Mouse (Mus musculus) forebrain, embryonic 13.5 days (tissue): Measurements from ENCODE around the gene 4931422A03Rik. TPM values are rescaled to one million over a fixed set of nuclear protein-coding genes. Genes with fewer than 3 reads are reported as not detected.
A peak's percentile ranks its signal among the peaks of the same experiment; 100 is the strongest.
"Not testable (repeated sequence)": the region's sequence is repeated elsewhere in the genome, so short reads cannot be mapped to it uniquely, and the experiment has no call there.

Experiments
- ATAC-seq: fragments of 200-750 bp; cut with Nextera tagmentation; 2 replicates; pipeline ENCODE4 v1.8.0; 2017
- H3K27ac ChIP-seq: fragments of 300-500 bp; sonication (generic); 2 replicates; pipeline ENCODE4 v1.5.1; 2015; ENCODE audit warnings: inconsistent platforms, mild to moderate bottlenecking, moderate library complexity
- H3K27me3 ChIP-seq: fragments of 300-500 bp; sonication (generic); 2 replicates; pipeline ENCODE4 v1.6.1; 2015; ENCODE audit warnings: mild to moderate bottlenecking, inconsistent platforms
- H3K36me3 ChIP-seq: fragments of 300-500 bp; sonication (generic); 2 replicates; pipeline ENCODE4 v1.6.1; 2015; ENCODE audit warnings: mild to moderate bottlenecking, inconsistent platforms; ENCODE audit not compliant: poor library complexity, severe bottlenecking
- H3K4me1 ChIP-seq: fragments of 300-500 bp; sonication (generic); 2 replicates; pipeline ENCODE4 v1.6.1; 2015; ENCODE audit warnings: inconsistent platforms
- H3K4me2 ChIP-seq: fragments of 300-500 bp; sonication (generic); 2 replicates; pipeline ENCODE4 v1.6.1; 2015; ENCODE audit warnings: inconsistent platforms, mild to moderate bottlenecking, moderate library complexity
- H3K4me3 ChIP-seq: fragments of 300-500 bp; sonication (generic); 2 replicates; pipeline ENCODE4 v1.5.1; 2015; ENCODE audit warnings: mild to moderate bottlenecking, inconsistent platforms
- H3K9ac ChIP-seq: fragments of 300-500 bp; sonication (generic); 2 replicates; pipeline ENCODE4 v1.6.1; 2015; ENCODE audit warnings: mild to moderate bottlenecking, inconsistent platforms
- H3K9me3 ChIP-seq: fragments of 300-500 bp; sonication (generic); replicated peaks from 2 replicates; pipeline ENCODE4 v1.6.1; 2016; ENCODE audit warnings: inconsistent platforms
- WGBS: fragments of 180-500 bp; shearing (Covaris S2); methylation state at CpG from one replicate; pipeline ENCODE4 v1.1.7; 2015; 5-methylcytosine and 5-hydroxymethylcytosine counted together
- polyA plus RNA-seq: library from polyadenylated mRNA; unstranded; fragments of >200 nt; fragmentation: Nextera tagmentation; extraction: Ambion mirVana; gene quantifications from 2 replicates; pipeline ENCODE4 v1.2.1, GENCODE M21; 2015

4931422A03Rik gene
- polyA plus RNA-seq: 1.7 and 1.8 TPM in 2 replicates

DNA sequence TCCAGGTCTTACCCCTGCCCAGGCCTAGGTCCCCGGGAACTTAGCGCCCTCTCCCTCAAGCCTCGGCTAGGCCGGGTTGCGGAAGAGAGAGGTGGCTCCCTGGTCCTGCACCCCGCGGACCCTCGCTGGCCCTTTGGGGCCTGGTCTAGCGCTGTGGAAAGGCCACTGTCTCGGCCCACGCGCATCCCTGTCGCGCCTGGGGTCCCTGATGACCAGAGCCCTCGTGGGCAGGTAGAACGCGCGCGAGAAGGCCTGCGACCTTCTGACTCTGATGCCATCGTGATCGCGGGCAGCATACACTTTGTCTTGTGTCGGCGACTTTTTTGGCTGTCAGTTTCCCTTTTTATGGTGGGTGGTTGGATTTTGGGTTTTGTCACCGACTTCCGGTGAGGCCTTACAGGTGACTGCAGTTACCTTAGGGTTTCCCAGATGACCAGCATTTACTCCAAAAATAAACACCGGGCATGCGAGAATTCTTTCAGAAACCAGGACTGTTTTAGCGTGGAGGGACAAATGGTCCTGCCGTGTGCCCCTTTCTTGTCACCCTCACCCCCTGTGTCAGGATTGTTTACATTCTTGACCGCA is at the start of gene 4931422A03Rik:
Gene 4931422A03Rik (minus strand): TSS at position 223 of the 585 bp plus-strand sequence.
- Histone ChIP-seq H3K9me3 (no peaks in the 10 kb centered on the region), H3K4me2 (peak within 1 kb of the TSS; percentile 90), H3K9ac (peak within 1 kb of the TSS; percentile 94), H3K27ac (no peak within 1 kb of the TSS), H3K4me1 (peaks cover 29% of the 10 kb centered on the region), H3K36me3 (0 out of 2 replicates have a peak, but pooled peaks cover 5% of the 10 kb centered on the region), H3K4me3 (peak within 1 kb of the TSS; percentile 94), H3K27me3 (no peaks in the 10 kb centered on the region)
- peak; percentile 73 for ATAC-seq
- 1% methylated on average over 32 of the region's 32 CpGs for WGBS

GRCm38 (mm10) chr2:104069704-104070185 is 41.6 kb upstream of the 4931422A03Rik start, which contains the start of gene Cd59b:
Gene Cd59b (plus strand): TSS chr2:104069849.
- H3K27me3 ChIP-seq: no peaks in the 10 kb centered on the region
- no peak within 1 kb of the TSS for H3K27ac ChIP-seq
- H3K36me3 ChIP-seq: no peaks in the 10 kb centered on the region
- WGBS: 8% methylated on average over 13 of the region's 13 CpGs
- peak within 1 kb of the TSS; percentile 21; the same call in 1 of the 2 replicates for H3K9ac ChIP-seq
- H3K4me2 ChIP-seq: peak within 1 kb of the TSS; percentile 62
- H3K9me3 ChIP-seq: no peaks in the 10 kb centered on the region
- peak; percentile 87 for ATAC-seq
- peaks cover 6% of the 10 kb centered on the region; the same call in 1 of the 2 replicates for H3K4me1 ChIP-seq
- peak within 1 kb of the TSS; percentile 38 for H3K4me3 ChIP-seq

GRCm38 (mm10) chr2:104068450-104068849 is 40.3 kb upstream of the 4931422A03Rik start, which contains the start of gene Gm10799:
Gene Gm10799 (minus strand): TSS chr2:104068550.
- H3K27ac ChIP-seq, H3K9ac ChIP-seq, H3K36me3 ChIP-seq, H3K9me3 ChIP-seq, H3K4me3 ChIP-seq, ATAC-seq, H3K4me2 ChIP-seq, H3K27me3 ChIP-seq, H3K4me1 ChIP-seq: not testable (repeated sequence)
- 76% methylated on average over 7 of the region's 7 CpGs for WGBS

DNA sequence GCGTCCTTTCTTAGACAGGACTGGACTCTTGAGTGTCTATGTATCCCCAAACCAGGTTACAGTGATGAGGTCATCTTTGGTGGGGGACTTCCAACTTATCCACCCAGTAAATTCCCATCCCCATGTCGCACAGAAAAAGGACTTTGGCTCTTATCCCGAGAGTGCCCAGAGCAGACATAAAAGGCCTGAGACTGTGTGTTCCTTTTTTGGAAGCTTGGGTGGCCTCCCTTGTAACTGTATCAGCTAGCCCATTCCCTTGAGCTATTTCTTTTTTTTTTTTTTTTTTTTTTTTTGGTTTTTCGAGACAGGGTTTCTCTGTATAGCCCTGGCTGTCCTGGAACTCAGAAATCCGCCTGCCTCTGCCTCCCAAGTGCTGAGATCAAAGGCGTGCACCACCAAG is 37.4 kb upstream of the 4931422A03Rik start, which contains the start of gene Gm10912:
Gene Gm10912 (plus strand): TSS at position 301 of the 400 bp plus-strand sequence.
- not testable (repeated sequence) for H3K4me1 ChIP-seq, ATAC-seq
- 86% methylated on average over 6 of the region's 6 CpGs for WGBS

DNA sequence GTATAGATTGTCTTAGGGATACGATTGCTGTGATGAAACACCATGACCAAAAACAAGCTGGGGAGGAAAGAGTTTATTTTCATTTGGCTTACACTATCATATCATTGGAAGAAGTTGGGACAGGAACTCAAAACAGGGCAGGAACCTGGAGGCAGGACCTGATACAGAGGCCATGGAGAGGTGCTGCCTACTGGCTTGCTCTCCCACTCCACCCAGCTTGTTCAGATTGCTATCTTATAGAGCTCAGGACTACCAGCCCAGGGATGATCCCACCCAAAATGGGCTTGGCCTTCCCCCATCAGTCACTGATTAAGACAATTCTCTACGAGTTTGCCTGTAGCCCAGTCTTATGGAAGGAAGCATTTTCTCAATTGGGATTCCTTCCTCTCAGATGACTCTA is 36.0 kb upstream of the 4931422A03Rik start:
- no peaks in the 10 kb centered on the region for H3K27me3 ChIP-seq
- no peak overlapping the region for H3K4me3 ChIP-seq
- H3K9me3 ChIP-seq: no peaks in the 10 kb centered on the region
- no peak for ATAC-seq
- H3K4me1 ChIP-seq: no peaks in the 10 kb centered on the region
- no peak overlapping the region for H3K9ac ChIP-seq
- WGBS: 92% methylated on average over 2 of the region's 2 CpGs
- H3K36me3 ChIP-seq: peaks cover 19% of the 10 kb centered on the region
- H3K4me2 ChIP-seq: no peak overlapping the region
- H3K27ac ChIP-seq: no peak overlapping the region

More for the DNA sequence above, 37.4 kb upstream of the 4931422A03Rik start, which contains the start of gene Gm10912:
- H3K4me2 ChIP-seq, H3K9ac ChIP-seq, H3K4me3 ChIP-seq, H3K27ac ChIP-seq, H3K27me3 ChIP-seq, H3K36me3 ChIP-seq, H3K9me3 ChIP-seq: not testable (repeated sequence)

DNA sequence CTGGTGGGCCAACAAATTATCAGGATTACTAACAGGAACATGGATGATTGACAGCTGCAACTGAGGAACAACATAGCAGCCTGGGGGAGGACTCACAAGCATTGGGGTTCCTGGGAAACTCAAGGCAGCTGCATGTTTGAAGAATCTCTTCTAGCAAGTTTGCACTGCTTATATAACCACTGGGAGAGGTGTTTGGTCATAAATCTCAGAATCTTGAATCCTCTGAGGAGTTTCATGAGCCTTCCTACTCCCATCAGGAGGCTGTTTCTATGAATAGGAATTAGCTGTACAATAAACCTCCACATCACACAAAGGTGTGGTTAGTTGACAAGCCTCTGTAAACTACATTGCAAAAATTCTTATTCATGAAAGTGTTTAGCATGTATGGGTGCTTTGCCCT is 34.5 kb upstream of the 4931422A03Rik start:
- no peak overlapping the region for H3K4me2 ChIP-seq
- no peak overlapping the region for H3K9ac ChIP-seq
- no peak overlapping the region for H3K27ac ChIP-seq
- no peak overlapping the region for H3K4me3 ChIP-seq
- no peaks in the 10 kb centered on the region for H3K9me3 ChIP-seq
- H3K27me3 ChIP-seq: no peaks in the 10 kb centered on the region
- H3K36me3 ChIP-seq: peaks cover 25% of the 10 kb centered on the region
- ATAC-seq: no peak
- no peaks in the 10 kb centered on the region for H3K4me1 ChIP-seq

- H3K4me1 ChIP-seq: no peaks in the 10 kb centered on the region
- no peaks in the 10 kb centered on the region for H3K9me3 ChIP-seq
- H3K4me3 ChIP-seq: no peak overlapping the region
- whole genome bisulfite sequencing: 95% methylated on average over 6 of the region's 6 CpGs
- no peaks in the 10 kb centered on the region for H3K27me3 ChIP-seq
- H3K36me3 ChIP-seq: peaks cover 25% of the 10 kb centered on the region
- H3K4me2 ChIP-seq: no peak overlapping the region
- no peak overlapping the region for H3K27ac ChIP-seq
- no peak overlapping the region for H3K9ac ChIP-seq
- ATAC-seq: no peak
These were observed 32.8 kb upstream of the 4931422A03Rik start for GRCm38 (mm10) chr2:104060996-104061395.

DNA sequence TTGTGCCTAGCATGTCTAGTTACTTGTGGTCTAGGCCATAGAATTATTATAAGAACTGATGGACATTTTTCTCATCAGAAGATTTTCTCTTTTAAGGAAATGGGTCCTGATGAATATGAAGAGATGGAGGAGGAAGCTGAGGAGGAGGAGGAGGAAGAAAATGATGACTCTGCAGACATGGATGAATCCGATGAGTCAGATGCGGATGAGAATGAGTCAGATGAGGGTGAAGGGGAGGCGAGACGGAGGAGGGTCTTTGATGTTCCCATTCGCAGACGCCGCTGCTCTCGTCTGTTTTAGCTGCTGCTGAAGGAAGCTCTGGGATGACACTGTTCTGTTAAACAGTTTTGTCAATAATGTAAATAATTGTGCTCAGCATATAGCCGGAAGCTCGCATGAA is 31.6 kb upstream of the 4931422A03Rik start:
- H3K9me3 ChIP-seq: no peaks in the 10 kb centered on the region
- ATAC-seq: no peak
- H3K27me3 ChIP-seq: no peaks in the 10 kb centered on the region
- peaks cover 33% of the 10 kb centered on the region for H3K36me3 ChIP-seq
- H3K4me2 ChIP-seq: no peak overlapping the region
- H3K27ac ChIP-seq: no peak overlapping the region
- no peak overlapping the region for H3K9ac ChIP-seq
- 91% methylated on average over 10 of the region's 10 CpGs for WGBS
- no peak overlapping the region for H3K4me3 ChIP-seq
- H3K4me1 ChIP-seq: no peaks in the 10 kb centered on the region

GRCm38 (mm10) chr2:104058954-104059353 is 30.8 kb upstream of the 4931422A03Rik start:
- H3K9ac ChIP-seq: no peak overlapping the region
- H3K27me3 ChIP-seq: no peaks in the 10 kb centered on the region
- no peak overlapping the region for H3K27ac ChIP-seq
- H3K4me3 ChIP-seq: no peak overlapping the region
- WGBS: 93% methylated on average over 4 of the region's 4 CpGs
- no peaks in the 10 kb centered on the region for H3K4me1 ChIP-seq
- H3K4me2 ChIP-seq: no peak overlapping the region
- no peak for ATAC-seq
- H3K36me3 ChIP-seq: peaks cover 41% of the 10 kb centered on the region
- H3K9me3 ChIP-seq: no peaks in the 10 kb centered on the region

DNA sequence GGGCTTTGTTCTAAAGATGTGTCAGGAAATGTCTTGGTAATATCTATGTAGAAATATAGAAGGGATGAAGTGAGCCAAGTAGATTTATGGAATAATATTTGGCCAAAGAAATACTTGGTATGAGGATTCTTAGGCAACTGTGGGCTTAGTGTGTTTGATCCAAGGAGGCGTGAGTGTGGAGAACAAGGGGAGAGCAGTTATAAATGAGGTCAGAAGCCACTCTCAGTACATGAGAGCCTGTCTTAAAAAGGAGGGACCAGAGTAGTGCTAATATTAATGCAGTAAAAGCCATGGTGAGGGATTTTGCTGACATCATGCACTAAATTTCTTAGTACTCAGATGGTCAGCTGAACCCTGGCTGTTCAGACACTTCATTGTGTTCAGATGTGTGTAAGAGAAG is 30.2 kb upstream of the 4931422A03Rik start:
- no peak for ATAC-seq
- no peak overlapping the region for H3K27ac ChIP-seq

DNA sequence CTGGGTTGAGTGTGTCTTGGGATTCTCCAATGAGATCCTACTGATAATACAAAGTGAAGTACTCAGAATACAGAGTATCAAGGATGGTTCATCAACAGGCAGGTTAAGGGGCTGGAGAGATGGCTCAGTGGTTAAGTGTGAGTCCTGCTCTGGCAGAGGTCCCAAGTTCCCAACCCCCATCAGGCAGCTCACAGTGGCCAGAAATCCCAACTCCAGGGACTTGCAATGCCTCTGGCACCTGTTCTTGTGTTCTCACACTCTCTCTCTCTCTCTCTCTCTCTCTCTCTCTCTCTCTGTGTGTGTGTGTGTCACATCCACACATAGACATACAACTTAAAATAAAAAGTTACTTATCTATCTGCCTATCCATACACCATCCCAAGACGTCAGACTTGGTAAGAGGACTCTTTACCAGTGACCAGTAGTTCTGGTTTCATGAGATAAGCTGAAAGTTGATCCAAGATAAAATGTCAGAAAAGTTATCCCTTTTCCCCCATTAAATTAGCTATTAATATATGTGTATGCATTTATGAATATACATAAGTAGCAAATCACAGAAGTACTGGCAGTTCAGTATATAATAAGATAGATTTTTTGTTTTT is 16.4 kb upstream of the 4931422A03Rik start:
- no peak overlapping the region for H3K27ac ChIP-seq
- no peak overlapping the region for H3K4me2 ChIP-seq
- no peak overlapping the region for H3K9ac ChIP-seq
- whole genome bisulfite sequencing: 95% methylated on average over 1 of the region's 1 CpGs
- no peak for ATAC-seq
- no peaks in the 10 kb centered on the region for H3K9me3 ChIP-seq
- H3K27me3 ChIP-seq: no peaks in the 10 kb centered on the region
- H3K4me3 ChIP-seq: no peak overlapping the region
- H3K4me1 ChIP-seq: no peaks in the 10 kb centered on the region
- H3K36me3 ChIP-seq: peaks cover 39% of the 10 kb centered on the region

More for the DNA sequence above, 30.2 kb upstream of the 4931422A03Rik start:
- H3K9ac ChIP-seq: no peak overlapping the region
- WGBS: 94% methylated on average over 1 of the region's 1 CpGs
- no peak overlapping the region for H3K4me3 ChIP-seq
- H3K4me1 ChIP-seq: no peaks in the 10 kb centered on the region
- H3K27me3 ChIP-seq: no peaks in the 10 kb centered on the region
- H3K9me3 ChIP-seq: no peaks in the 10 kb centered on the region
- H3K36me3 ChIP-seq: peaks cover 47% of the 10 kb centered on the region
- H3K4me2 ChIP-seq: no peak overlapping the region

- peaks cover 44% of the 10 kb centered on the region for H3K36me3 ChIP-seq
- WGBS: 54% methylated on average over 5 of the region's 5 CpGs
- no peak overlapping the region for H3K27ac ChIP-seq
- no peak overlapping the region for H3K4me2 ChIP-seq
- H3K9me3 ChIP-seq: no peaks in the 10 kb centered on the region
- H3K9ac ChIP-seq: no peak overlapping the region
- no peaks in the 10 kb centered on the region for H3K4me1 ChIP-seq
- H3K27me3 ChIP-seq: no peaks in the 10 kb centered on the region
- no peak for ATAC-seq
- H3K4me3 ChIP-seq: no peak overlapping the region
These were observed 15.7 kb upstream of the 4931422A03Rik start for GRCm38 (mm10) chr2:104043624-104044478.
